Mouse (Mus musculus): ENCODE data around the gene Pcdh7. TPM values are rescaled to one million over a fixed set of nuclear protein-coding genes. Genes with fewer than 3 reads are reported as not detected.

The Pcdh7 gene
- total RNA-seq, 2 experiments from 2014 or later: 8.7 to 8.8 TPM

- DNase-seq: no peak
These were observed 28.1 kb downstream of the Pcdh7 start for GRCm38 (mm10) chr5:57745879-57746278.

GRCm38 (mm10) chr5:57750320-57750719 lies 32.6 kb downstream of the Pcdh7 start:
- DNase-seq: no peak

GRCm38 (mm10) chr5:57755791-57756190 lies 38.0 kb downstream of the Pcdh7 start:
- DNase-seq: no peak

DNA sequence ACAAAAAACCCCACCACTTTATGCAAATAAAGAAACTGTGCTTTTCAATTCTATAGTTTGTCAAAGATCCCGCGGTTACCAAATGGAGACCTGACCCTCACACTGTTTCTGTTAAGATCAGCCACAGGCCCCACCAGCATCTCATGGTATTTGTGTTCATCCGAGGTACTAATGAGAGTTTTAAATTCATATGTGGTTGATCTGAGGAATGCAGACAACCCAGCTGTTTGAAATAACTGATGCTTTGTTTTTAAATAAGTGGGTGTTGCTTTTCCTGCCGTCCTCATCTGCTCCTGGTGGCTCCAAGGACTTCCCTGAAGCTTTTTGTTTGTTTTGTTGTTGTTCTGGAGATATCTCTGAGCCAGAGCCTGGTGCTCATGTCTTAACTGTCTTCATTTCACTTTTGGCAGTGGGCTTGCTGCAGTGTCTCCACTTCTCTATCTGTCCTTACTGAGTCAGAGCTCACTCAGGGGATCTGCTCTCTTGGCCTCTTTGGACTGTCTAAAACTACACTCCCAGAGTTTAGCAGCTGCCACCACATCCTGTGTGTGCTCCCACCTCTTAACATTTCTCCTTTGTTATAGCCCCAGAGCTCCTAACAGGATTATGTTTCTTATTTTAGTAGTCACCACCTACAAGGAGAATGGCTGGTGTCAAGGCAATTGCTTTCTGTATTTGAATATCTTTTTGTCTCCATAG lies 39.1 kb downstream of the Pcdh7 start:
- DNase-seq: no peak

- DNase-seq: no peak
These were observed 39.7 kb downstream of the Pcdh7 start for GRCm38 (mm10) chr5:57757436-57757898.

- DNase-seq: no peak
These were observed 41.2 kb downstream of the Pcdh7 start for GRCm38 (mm10) chr5:57758968-57759367.

DNA sequence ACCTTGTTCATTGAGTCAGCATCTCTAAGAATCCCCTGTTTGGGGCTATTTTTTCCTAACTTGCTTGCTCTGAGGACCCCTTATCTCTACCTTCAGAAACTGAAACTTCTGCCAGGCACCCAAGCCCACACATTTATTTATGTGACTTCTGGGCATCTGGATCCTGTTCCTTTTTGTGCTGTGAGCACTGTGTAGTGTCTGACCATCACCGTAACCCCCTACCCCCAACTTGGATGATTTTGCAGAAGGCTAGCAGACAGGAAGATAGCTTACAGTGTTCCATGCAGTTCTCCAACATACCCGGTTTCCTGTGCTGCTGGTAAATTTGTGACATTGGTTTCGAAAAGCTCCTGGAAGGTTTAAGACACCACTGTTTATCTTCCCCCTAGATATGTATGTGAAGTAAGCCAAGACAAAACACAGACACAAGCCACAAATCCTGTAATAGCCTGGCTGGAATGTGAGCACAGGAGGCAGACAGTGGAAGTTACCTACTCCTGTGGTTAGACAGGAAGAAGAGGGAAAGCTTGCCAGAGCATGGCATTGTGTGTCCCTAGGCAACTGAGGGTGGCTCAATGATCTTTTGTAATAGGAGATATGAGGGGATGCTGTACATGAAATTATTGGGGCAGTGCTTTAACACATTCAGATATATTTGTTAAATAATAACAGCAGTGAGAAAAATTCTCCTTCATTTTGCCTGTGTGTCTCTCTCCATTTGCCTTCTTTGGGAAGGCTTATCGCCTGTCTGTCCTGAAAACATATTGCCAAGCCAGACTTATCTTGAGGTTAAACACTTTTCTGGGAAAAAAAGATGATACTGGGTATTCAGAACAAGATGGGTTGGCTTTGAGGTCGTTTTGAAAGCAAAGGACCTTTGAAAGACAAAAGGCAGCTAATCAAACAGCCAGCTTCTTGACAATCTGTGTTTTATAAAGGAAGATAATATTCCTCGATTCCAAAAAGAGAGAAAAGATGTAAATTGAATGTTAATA lies 42.6 kb downstream of the Pcdh7 start:
- no peak for DNase-seq

DNA sequence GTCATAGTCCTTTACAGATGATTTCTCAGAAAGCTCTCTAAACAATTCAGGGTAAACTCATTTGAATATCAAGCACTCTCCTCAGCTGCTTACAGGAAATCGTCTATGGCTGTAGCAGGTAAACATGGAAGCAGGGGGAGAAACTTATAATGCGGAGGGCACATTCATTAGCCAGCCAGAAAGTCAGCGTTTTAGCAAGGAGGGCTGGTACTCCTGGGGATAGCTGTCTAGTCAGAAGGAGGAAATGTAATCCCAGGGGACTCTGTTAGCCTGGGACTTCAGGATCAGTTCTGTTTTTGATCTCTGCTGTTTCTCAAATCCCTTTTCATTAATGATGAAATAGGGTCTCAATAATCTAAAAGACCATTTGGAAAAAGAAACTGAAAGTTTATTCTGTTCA lies 47.6 kb downstream of the Pcdh7 start:
- DNase-seq: no peak

DNA sequence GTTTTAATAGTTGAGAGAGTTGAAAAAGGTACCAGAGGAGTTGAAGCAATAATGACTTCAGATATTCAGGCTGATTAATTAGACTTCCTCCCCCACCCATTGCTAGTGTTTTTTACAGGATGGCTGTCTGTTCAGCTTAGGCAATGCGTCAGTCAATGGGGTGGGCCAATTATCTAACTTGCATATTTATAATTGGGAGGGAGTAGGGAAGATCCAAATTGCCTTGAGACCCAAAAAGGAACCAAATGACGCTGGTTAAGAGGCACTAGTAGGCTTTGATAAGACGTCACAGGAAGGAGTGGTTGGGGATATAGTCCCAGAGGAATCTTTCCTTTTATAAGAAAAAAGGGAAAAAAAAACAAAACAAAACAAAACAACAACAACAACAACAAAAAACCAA lies 49.6 kb downstream of the Pcdh7 start:
- no peak for DNase-seq

DNA sequence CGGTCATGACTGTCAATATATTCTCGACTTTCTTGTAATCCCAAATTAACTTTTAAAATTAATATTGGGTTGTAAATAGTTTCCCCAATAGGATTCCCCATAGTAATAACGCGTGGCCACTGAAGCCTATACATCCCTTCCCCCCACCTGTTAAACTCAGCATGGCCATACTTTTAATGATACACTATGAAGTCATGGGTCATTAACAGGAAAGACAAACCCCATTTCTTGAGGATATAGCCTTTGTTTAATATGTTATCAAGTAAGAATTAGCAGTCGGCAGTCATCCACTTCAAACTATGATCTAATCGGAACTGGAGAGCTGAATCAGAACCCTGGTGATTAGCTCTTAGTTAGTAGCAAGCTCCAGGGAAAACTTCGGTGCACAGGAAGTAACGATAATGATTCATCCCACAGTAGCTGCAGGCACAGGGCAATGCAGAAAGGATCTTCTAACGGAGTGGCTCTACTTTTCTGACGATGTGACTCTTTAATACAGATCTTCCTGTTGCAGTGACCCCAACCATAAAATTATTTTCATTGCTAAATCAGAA lies 50.8 kb downstream of the Pcdh7 start:
- DNase-seq: no peak

- no peak for DNase-seq
These were observed 51.9 kb downstream of the Pcdh7 start for GRCm38 (mm10) chr5:57769644-57770043.

DNA sequence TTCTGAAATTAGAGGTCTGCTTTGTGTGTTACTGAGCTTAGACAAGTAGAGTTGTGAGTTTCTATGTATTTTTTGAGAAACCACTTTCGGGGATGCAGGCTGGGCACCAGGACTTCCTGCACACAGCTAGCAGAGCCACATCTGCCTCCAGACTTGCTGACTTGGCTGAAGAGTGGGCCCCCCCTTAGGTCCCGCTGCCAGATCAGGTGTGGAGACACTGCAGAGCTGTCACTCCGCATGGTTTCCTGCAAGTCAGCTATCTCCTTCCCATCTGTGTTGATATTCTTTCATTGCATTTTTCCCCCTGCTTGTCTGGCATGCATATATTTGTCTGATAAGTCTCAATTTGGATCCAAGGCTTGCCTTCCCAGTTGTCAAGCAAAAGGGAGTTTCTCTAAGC lies 52.6 kb downstream of the Pcdh7 start:
- no peak for DNase-seq

DNA sequence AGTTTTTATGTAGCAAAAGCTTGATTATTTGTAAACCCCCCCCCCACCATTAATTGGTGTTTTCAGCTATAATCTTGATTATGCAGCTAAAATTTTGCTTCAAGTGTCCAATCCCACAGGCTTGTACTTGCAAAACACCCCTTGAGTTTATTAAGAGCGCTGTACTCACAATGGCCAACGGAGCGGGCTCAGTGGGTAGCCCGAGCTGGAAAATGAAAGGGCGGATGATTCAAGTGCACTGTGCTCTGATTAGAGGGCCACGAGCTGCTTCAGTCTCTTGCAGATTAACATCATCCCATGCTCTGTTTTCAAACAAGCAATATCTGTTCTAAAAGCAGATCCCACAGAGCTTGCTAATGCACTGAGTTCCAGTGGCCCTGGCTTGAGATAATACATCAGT lies 53.4 kb downstream of the Pcdh7 start:
- no peak for DNase-seq

GRCm38 (mm10) chr5:57772711-57773110 lies 54.9 kb downstream of the Pcdh7 start:
- no peak for DNase-seq

- no peak for DNase-seq
These were observed 56.7 kb downstream of the Pcdh7 start for GRCm38 (mm10) chr5:57774496-57774895.

- DNase-seq: no peak
These were observed 60.3 kb downstream of the Pcdh7 start for GRCm38 (mm10) chr5:57778093-57778492.

GRCm38 (mm10) chr5:57779951-57780350 lies 62.2 kb downstream of the Pcdh7 start:
- no peak for DNase-seq

DNA sequence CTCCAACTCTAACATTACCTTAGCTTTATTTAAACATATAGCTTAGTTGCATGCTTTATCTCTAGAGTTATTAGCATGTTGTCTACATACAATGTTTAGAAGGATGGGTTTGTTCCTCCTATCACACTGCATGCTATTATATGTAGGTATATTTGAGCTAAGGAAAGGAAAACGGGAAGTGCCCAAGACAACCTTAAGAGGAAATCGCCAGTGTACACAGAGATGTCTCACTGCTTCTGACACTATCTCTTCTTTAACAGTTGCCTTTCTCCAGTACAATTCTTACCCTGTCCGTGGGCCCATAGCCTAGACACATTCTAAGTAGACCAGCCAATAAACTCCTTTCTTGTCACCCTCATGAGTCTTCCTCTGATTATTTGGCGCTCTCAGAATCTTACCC lies 62.8 kb downstream of the Pcdh7 start:
- no peak for DNase-seq

- DNase-seq: no peak
These were observed 64.2 kb downstream of the Pcdh7 start for GRCm38 (mm10) chr5:57781950-57782349.

DNA sequence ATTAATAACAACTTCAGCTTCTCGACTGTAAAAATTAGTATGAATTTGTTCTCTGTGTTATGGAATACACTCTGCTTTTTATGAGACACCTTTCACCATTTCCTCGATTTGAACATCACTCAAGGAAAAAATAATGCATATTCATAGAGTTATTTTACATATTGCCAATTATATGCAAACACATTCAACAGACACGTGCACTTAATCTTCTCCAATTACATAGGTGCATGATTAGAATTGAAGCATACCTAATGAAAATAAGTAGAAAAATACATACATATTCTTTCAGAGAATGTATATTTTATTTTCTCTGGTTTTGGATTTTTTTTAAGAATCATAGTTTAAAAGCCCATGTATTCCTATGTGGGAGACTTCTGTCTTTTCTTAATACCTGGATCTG lies 64.8 kb downstream of the Pcdh7 start:
- DNase-seq: no peak

DNA sequence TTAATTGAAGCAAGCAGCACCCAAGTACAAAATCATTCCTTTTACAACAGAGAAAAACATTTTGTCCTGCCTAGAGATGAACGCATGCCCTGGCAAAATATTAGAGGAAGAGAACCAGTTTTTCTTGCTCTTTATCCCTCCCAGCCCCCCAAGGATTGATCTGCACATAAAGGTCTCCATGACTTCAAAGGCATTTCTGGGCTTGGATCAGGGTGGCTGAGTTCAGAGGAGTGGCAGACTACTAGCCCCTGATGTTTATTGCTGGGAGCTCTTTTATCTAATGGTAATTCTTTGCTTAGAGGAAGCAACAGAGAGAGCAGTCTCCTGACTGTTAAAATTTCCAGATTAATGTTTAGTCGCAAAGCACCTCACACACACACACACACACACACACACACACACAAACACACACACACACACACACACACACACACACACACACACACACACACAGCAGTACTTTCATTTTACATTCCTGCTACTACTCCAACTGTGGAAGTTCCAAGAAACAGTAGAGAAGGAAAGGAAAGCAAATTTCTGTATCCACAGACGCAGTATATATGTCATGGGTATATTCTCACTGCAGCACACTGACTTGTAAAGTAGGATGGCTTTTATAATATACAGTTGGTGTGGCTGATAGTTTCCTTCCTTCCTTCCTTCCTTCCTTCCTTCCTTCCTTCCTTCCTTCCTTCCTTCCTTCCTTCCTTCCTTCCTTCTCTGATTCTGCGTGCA lies 71.2 kb downstream of the Pcdh7 start:
- DNase-seq: no peak

DNA sequence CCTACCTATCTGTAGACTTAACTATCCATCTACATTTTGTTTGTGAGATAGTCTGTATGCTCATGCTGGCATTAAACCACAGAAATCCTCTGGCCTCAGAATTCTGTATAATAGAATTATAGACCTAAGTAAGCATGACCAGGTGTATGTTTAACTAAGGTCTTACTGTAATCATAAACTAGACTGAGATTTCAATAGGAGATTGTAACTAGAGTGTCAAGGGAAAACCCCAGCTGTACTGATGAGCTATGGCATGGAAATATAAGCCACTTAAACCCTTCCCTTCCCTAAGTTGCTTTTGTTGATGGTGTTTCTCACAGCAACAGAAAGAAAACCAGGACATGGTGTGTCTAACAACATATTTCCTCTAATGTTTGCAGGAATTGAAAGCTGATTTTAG lies 78.6 kb downstream of the Pcdh7 start:
- DNase-seq: no peak

Data from adrenal gland, postnatal 10 days (tissue).